Mouse (Mus musculus) urinary bladder, postnatal 14 days (tissue): ENCODE results near the gene Prkab2.

Experiments
- DNase-seq: peaks from one replicate; pipeline ENCODE4 v3.0.0; 2021; ENCODE audit warnings: low spot score

The Prkab2 gene

DNA sequence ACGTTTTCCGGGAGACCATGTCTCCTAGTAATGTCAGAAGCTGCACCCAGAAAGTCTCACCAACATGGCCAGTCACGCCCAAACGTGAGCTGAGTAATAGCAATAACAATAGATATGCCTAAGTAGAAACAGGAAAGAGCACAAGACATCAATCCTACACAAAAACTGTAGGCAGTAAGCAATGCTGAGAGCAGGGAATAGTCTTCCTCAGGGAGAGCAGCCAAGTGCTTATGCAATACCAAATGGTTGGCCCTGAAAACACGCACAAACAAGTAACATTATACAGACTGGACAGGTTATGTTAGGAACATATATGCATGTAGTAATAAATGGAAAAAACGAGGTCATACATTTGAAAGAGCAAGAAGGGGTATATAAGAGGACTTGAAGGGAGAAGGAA, 8.5 kb upstream of the Prkab2 start:
- no peak for DNase-seq

GRCm38 (mm10) chr3:97651604-97652003, 6.4 kb upstream of the Prkab2 start:
- no peak for DNase-seq

DNA sequence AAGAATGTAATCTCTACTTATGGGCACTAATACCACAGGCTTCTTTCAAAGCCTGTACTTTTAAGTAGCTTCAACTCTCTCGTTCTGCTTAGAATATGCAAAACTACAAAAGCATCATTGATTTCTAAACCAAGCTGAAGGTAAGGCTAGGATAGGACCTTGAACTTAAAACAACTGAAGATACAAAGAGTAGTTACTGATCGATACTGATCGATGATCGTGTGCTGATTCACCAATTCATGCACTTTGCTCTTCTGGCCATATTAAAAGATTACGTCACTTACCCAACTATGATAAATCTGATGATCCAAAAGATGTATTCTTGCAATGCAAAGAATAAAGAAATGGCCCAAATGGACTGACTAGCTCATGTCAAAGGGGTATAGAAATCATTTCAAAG, 4.2 kb upstream of the Prkab2 start:
- no peak for DNase-seq

DNA sequence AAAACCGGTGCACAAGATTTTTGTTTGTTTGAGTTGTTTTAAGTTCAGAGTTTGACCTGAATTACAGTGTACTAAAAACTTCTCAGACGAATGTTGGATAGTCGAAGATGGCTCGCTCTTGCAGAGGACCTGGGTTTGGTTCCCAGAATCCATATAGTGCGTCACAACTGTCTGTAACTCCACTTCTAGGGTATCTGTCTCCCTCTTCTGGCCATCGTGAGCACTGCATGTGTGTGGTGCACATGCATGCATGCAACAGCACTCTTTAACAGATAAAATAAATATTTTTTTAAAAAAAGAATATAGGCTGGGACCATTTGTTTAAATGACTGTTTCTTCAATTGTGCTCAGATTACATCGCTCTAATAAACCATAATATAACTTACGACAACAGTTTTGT, 3.1 kb upstream of the Prkab2 start:
- peak; percentile 58 for DNase-seq

DNA sequence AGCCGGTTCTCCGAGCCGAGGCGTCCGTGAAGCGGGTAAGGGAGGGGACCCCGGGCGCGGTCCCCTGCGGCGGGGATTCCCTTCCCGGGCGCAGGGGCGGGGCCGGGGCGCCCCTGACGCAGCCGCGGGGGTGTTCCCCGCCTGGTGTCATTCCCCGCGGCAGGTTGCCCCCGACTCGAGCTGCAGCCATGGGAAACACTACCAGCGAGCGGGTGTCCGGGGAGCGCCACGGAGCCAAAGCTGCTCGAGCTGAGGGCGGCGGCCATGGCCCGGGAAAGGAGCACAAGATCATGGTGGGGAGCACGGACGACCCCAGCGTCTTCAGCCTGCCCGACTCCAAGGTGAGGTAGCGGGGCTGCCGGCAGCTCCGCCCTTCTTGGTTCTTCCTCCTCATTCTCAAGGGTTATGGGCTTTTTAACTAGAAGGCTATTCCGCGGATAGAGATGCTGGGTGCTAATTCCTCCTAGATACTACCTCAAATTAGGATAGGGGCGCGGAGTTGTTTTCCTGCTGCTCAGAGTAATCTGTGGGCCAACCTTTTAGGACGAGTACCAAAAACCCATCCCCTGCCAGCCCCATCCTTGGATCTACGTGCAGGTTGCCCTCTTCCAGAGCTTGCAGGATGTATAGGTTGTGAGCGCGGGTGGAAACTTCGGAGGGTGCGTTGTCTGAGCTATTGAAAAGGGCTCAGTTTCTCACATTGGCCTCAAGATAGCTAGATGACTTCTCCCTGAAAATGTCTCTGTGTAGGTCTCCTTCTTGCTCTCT, 617 bp downstream of the Prkab2 start:
- no peak for DNase-seq

DNA sequence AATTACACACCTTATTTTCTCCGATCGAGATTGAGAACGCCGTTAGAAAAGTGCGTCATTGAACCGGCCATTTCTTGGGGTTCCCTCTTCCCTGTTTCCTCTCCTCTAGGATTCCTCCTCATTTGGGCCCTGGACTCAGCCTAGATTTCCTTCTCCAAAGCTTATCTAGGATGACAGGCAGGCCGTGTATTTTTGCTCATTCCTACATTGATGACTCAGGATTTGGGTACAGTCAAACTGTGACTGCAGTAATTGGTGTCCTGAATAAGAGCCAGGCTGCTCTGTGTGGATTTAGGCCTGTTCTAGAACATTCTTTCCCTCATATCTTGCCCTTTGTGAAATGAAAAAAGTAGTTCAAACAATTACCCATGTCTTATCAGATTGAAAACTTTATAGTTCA, 1.8 kb downstream of the Prkab2 start:
- peak; percentile 24 for DNase-seq

DNA sequence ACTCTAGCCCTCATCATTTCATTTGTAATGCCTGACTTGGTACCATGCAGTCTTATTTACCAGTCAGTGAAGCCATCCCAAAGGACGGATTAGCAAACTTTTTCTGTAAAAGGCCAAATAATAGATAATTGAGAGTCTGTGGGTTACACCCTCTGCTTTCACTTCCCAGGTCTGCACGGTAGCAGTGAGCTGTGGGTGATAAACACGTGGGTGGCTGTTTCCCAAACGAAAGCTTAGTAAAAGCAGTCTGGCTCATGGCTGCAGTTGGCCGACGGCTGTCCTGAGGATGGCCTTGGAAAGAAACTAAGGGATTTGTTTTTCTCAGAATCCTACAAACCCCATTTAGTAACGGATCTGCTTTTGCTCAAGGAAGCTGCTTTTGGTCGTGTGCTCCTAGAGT, 3.2 kb downstream of the Prkab2 start:
- DNase-seq: no peak

DNA sequence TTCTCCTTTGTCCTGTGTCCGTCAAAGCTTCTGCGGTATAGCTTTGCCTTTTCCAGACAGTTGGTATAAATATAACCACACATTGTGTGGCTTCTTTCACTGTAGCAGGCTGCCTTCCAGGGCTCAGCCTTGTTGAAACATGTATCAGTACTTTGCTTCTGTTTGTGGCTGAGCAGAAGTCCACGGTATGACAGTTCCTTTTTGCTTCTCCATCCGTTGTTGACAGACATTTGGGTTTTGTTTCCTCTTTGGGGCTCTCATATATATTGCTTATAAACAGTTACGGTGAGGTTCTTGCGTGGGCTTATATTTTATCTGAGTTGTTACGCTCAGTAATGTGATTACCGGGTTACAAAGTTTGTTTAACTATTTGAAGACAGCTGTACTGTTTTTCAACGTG, 7.5 kb downstream of the Prkab2 start:
- no peak for DNase-seq

DNA sequence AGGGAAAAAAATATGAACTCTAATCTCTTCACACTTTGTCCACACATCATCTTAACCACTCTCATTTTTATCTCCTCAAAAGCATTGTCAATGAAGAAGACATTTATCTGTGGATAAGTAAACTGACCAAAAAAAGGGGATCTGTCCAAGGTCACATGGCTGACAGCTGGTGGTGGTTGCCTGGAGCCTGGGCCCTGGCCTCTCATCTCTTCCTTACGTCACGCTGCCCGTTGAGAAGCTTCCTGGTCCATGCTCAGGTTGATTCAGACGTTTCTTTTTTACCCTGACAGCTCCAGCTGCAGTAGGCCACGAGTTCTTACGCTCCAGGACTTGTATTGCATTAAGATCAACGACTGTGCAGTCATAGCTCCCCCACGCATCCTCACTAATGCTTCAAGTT, 8.2 kb downstream of the Prkab2 start:
- DNase-seq: no peak

DNA sequence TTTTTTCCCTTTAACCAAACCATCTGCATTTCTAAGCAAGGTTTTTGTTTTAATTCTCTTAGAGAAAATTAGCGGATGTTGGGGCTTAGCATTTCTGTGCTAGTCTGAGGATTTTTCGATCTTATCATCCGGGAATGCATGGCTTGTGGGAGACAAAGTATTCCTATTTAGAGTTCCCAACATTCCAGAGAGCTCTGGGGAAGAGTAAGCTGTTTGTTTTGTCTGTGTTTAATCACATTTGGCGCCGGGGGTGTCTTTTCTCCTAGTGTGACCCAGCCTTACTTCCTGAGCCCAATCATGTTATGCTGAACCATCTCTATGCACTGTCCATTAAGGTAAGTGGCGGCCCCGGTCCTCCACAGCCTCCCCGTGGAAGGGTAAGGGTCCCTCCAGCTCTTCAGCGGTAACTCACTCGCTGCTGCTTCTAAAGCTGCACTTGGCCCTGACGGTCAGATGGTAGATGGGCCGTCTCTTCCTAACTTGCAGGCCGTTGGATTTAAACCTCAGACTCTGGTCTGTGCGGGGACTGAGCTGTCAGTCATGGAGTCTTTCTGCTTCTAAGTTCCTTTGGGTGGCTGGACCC, 9.2 kb downstream of the Prkab2 start:
- no peak for DNase-seq

GRCm38 (mm10) chr3:97674644-97675110, 16.7 kb downstream of the Prkab2 start, which contains the start of gene Gm17651:
Gene Gm17651, minus strand, starts transcription at chr3:97674694.
- no peak for DNase-seq

DNA sequence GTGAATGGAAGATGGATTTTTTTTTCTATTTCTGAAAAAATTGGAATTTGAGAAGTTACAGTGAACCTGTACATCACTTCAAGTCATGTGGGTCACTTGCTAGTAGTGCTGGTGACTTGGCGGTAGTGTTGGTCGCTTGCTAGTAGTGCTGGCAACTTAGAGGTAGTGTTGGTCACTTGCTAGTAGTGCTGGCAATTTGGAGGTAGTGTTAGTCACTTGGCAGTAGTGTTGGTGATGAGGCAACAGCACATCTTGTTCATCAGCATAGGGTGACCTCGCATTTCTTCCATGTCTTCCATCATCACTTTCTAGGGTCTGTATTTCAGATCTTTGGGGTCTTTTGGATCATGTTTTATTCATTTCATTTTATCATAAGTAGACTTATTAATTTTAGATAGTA, 18.1 kb downstream of the Prkab2 start:
- no peak for DNase-seq

GRCm38 (mm10) chr3:97678416-97678815, 20.4 kb downstream of the Prkab2 start:
- DNase-seq: no peak

- peak; percentile 80 for DNase-seq
Measured at GRCm38 (mm10) chr3:97680631-97681320, 22.8 kb downstream of the Prkab2 start.

DNA sequence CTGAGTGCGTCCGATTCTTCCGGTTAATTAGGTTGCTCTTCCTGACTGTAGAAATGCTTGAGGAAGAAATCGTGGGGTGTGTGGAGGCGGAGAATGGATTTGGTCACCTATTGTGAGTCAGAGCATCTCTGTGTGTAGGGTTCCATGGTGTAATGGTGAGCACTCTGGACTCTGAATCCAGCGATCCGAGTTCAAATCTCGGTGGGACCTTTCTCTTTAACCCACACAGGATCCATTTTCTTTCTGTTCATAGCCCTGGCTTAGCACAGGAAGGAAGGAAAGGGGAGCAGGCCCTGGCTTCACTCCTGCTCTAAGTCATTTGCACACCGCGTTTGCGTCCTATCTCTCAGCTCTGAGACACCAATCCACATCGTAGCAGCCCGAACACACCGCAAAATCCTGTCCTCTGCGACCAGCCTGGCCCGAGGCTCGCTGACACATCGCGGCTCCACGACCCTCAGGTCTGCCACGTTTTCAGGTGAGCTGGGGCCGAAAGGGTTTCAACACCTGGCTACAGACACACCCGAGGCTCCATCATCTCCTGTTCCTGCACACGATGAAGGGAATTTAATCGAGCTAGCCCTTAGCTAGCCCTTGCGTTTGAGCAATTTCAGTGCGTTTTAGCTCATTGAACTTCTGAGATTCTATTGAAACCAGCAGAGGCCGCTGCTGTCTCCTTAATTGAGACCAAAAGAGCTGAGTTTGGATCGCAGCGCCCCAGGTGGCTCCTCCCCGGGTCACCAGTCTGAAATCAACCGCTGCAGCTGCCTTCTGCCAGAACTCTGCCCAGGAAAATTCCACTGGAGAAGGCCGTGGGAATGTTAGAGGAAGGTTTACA, 23.5 kb downstream of the Prkab2 start:
- DNase-seq: peak; percentile 78

DNA sequence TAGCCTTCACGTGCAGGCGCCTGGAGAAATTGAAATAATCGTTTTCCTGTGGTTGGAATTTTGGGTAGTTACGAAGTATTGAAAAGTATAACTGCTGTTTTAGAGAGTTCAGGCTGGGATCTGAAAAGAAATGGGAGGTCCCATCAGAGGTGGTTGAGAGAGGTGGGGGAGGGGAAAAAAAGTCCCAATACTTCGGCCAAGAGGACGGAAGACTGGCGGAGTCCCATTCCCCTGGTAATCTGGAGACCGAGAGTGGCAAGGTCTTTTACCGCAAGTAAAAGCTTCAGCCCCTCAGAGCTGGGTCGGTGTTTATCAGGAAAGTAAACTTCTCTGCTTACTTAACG, 24.1 kb downstream of the Prkab2 start:
- DNase-seq: no peak

DNA sequence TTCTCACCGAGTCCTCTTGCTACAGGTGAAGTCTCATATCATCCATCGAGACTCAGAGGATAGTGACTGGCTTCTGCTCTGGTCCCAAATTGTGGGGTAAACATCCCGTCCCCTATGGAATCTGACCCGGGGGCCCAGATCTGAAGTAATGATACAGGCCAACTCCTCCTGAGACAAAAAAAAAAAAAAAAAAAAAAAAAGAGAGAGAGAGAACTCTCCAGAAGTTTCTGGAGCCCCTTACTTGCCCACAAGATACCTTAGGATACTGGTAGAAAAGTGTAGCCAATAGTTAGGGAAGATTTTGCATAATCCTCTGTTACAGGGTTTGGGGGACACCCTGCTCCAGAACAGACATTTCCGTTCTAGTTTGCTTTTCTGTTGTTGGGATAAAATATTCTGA, 24.6 kb downstream of the Prkab2 start:
- DNase-seq: no peak

DNA sequence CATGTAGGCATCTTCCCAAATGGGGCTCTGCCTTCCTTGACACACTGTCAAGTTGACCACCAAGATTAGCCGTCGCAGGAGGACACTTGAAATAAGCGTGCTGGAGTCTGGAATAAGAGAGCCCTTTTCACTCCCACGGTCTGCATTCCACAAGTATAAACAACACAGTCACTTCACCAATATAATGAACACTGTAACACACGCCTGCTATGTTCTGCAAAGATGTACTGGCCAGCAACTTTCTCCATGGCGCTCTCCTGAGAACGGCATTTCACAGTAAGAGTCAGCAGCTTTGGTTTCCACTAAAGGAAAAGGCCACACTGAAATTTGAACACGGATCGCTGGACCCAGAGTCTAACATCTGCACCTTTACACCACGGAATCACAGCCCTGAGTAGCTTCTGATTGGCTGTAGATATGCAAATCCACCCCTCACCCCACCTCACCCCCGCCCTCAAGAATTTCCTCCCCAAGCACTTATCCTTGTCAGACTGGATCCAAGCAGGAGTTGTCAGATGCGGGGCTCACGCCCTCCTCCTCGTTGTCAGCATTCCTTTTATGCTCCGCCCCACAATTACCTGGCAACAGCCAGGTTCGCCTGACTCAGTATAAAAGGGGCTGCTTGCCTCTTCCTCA, 25.7 kb downstream of the Prkab2 start:
- DNase-seq: peak; percentile 30

GRCm38 (mm10) chr3:97686372-97687117, 28.6 kb downstream of the Prkab2 start:
- DNase-seq: no peak

- DNase-seq: no peak
Measured at GRCm38 (mm10) chr3:97689289-97689688, 31.3 kb downstream of the Prkab2 start.

DNA sequence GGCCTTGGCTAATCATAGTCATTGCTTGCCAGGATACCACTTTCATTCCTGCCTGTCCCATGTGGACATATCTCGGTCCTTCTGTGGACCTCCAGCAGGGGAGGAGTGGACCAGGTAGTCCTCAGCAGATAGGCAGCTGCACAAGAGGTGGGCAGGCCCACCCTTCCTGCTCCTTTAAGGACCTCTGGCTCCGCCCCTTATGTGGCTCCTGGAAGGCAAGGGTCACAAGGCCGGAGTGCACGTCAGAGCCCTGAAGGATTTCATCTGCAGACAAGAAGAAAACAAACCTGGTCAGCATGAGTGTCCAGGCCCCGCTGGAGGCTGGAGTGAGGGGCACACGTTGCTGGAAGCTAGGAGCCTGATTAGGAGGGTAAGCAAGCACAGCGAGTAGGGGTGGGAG, 32.6 kb downstream of the Prkab2 start:
- no peak for DNase-seq
